Mouse (Mus musculus) cerebellum, postnatal 4 days (tissue): ENCODE measurements around the gene Usp46.
"Not testable (repeated sequence)": the region's sequence is repeated elsewhere in the genome, so short reads cannot be mapped to it uniquely, and the experiment has no call there.

Source experiments
- DNase-seq, 2 experiments: peaks; one replicate each; pipeline ENCODE4 v3.0.0; 2022; ENCODE audit warnings: low spot score in 2 of 2, mixed read lengths in 1 of 2

The Usp46 gene

DNA sequence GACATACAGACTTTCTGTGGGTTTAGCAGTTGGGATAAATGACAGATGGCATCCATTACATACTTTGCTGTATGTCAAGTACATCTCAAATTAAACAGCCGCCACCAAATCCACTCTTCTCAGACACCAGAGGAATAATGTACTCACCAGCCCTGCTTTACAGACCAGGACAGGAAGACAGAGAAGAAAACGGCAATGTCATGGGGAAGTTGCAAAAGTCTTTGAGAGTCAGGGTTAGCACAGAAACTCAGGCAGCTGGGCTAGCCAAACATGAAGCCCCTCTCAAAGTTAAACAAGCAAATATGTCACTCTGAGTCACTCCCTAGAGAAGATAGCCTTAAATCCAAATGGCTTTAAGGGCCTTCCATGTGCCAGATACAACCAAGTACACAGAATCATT, 40.0 kb downstream of the Usp46 start:
- DNase-seq: no peak

DNA sequence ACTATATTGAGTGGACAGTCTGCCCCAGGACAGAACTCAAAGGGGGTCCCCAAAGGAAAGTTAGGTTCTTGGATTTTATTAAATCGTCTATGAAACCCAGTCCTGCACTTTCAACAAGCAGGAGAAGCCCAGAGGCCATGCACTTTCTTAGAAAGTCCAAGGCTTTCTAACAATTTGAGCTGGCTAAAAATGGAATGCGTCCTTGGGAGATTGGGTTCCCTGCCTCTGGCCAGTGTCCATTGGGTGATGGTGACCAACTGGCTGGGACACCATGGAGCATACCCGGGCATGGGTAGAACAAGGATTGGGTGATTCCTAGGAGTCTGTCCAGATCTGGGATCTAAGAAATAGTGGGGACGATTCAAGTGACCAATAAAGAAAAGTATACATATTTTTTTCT, 47.7 kb downstream of the Usp46 start:
- no peak for DNase-seq

DNA sequence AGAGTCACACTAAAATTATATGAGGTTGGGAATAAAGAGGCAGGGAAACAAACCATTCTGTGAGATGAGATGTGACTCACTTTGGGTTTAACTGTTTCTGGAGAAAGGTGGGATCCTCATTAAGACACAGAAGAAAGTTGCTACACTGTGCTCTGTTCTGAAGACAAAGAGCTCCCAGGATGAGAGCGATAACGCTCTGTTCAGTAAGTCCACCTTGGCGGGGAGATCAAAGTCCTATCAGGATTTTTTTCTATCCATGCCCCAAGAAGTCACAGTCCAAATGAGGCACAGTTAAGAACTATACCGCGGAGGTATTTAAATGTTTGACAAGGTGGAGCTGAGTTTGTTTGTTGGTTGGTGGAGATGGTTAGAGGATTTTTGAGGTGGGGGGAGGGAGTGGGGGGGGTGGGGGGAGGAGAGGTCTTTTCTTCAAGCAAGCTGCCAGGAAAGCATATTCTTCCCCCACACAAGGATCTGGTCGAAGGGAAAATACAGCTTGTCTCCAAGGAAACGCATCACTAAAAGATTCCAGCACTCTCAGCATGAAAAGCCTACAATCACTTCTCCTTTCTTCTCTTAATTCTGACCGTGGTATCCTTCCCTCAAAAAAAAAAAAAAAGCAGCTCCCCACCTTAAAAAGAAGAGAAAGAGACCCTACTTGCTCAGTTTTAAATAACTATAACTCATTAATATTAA, 49.2 kb downstream of the Usp46 start:
- no peak for DNase-seq

DNA sequence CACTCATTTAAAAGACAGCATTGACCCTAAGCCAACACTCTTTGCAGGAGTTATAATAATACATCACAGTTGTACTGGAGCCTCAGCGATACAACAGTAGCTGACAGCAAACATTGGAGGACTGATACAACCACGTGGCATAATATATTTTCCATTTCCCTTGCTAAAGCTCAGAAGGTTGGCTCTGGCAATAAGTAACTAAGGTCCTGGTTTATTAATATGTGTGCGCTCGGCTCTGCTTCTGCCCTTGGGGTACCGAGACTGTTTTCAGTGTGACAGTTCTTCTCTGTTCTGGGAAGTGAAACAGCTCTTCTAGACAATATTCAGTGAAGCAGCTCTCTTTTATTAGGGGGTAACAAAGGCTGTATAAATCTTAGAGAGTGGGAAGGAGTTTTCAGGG, 50.7 kb downstream of the Usp46 start:
- no peak for DNase-seq

DNA sequence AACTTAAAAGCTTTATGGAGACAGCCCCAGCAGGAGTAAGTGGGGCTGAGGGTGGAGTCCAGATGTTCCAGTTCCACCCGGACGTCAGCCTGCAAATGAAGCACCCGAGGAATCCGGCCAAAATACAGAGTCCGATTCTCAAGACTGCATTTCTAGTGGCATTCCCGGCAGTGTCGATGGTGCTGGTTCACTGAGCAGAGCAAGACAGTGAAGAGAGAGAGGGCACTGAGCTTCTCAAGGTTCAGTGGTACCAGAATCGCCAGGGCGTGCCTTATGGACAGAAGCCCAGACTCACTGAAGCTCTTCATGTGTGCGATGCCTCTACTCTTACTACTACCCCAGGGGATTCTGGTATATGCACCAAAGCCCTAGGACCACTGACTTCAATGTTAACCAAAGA, 56.6 kb downstream of the Usp46 start:
- no peak for DNase-seq

DNA sequence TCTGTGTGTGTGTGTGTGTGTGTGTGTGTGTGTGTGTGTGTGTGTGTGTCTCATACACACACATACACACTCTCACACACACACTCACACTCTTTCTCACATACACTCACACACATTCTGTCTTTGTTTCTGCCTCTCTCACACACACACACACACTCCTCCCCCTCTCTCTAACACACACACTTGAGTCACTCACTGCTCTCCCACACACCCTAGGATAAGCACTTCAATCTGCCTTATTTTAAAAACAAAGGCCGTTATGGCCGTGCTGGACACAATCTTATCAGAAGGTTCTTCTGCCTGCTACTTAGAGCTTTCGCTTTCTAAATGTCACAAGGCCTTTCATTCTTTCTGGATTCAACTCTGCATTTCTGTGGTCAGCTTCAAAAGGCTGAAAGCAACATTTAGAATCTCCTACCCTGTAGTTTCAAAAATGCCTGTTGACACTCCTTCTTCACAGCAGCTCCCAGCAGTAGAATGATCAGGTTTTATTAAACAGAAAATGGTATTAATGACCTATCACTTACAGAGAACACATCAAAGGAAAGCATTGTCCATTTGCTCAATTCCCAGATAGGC, 60.6 kb downstream of the Usp46 start:
- no peak for DNase-seq

DNA sequence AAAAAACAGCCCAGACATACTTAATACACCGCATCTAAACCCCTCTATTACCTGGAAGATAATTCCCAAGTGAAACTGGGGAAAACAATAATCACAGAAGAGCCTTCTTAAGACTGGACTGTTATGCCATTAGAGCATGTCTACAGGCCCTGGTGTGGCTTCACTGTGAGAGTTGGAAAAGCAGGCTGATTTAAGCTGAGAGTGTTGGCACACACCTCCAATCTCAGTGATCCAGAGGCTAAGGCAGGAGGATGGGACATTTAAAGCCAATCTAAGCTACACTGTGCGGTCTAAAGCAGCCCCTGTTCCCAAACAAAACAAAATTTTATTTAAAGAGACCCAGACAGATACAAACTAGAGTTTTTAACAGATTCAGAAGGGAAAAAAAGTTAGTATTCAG, 62.3 kb downstream of the Usp46 start:
- DNase-seq: no peak

DNA sequence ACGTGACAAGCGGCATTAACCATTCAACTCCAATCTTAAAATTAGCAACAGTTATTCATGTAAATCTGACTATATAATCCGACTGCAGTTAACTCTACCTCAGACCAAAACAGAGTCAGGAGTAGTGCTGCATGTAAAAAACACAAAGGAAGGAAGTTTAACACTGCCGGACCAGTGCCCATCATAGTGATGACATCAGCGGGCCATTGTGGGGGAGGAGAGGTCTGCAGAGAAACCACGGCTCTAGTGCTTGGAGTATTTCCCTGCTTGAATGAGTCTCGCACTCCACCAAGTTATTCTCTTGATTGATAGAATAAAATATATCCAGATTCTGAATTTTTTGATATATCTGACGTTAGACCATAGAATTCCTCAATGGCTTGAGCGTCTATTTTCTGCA, 66.5 kb downstream of the Usp46 start:
- DNase-seq: no peak

DNA sequence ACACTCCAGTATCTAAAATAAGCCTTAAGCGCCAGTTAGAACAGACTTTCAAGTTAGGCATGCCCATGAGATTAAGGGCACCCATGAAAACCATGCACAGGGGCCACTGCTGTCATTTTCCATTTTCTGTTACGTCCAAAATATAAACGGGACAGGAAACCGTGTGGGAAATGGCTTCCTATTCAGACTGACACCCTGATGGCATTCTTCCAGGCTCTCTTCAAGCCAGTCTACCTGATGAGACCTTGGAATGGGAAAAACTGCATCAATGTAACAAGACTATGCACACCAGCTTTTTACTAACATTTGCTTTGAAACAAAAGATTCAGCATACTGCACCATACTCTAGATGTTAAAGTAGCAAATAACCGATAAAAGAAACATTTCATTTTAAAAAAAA, 69.3 kb downstream of the Usp46 start:
- DNase-seq: no peak

DNA sequence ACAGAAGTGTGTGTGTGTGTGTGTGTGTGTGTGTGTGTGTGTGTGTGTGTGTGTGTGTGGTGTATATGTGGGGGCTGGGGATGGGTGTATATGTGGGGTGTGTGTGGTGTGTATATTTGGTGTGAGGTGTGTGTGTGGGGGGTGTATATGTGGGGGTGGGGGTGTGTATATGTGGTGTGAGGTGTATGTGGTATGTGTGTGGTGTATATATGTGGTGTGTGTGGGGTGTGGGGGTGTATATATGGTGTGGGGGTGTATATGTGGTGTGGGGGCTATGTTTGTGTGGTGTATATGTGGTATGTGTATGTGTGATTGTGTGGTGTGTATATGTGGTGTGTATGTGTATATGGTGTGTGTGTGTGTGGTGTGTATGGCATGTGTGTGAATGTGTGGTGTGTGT, 73.4 kb downstream of the Usp46 start:
- no peak for DNase-seq

DNA sequence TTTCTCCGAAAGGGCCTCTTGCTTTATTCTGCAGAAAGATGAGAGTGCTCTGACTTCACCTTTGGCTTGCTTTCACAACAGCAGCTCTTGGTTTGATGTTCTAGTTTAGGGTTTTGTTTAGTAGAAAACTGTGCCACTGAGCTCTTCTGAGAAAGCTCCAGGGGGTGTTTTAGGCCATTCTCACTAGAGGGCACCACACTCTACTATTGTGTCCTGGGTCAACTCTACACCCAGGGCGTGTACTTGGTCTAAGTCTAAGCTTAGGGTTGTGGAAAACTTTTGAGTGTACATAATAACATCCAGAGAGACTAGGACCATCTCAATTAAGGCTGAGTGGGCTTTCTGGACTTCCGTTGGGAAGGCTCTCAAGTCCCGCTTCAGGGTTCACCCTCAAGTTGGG, 74.7 kb downstream of the Usp46 start:
- DNase-seq: no peak

DNA sequence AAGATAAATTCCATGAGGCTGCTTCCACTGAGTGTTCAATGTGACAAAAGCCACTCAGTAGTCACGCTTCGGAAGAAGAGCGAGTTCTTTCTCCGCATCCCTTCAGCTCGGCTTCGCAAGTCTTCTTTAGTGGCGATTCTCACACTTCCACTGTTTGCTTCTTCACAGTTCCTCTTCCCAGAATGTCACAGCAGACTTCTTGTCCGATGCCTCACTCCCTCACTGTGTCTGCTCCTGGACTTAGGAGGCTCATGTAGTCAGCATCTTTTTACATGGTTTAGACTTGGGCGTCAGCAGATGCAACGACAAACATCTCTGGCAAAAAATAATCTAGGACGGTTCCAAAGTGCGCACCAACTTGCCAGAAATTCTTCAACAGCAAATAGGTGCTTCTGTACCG, 75.9 kb downstream of the Usp46 start:
- no peak for DNase-seq

DNA sequence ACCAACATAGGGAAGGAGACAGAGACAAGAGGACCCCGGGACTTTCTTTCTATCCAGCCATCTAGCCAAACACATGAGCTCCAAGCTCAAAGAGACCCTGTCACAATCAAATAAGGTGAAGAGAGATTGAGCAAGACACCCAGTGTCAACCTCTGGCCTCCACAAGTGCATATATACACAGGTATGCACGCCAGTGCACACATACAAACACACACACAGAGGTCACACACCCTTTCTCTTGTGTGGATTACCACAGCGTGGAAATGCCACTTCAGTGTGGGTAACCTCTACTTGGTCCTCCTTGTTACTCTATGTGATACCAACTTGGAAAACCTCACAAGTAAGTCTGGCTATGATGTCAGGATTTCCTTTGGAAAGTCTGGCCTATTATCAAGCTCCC, 78.7 kb downstream of the Usp46 start:
- DNase-seq: no peak

DNA sequence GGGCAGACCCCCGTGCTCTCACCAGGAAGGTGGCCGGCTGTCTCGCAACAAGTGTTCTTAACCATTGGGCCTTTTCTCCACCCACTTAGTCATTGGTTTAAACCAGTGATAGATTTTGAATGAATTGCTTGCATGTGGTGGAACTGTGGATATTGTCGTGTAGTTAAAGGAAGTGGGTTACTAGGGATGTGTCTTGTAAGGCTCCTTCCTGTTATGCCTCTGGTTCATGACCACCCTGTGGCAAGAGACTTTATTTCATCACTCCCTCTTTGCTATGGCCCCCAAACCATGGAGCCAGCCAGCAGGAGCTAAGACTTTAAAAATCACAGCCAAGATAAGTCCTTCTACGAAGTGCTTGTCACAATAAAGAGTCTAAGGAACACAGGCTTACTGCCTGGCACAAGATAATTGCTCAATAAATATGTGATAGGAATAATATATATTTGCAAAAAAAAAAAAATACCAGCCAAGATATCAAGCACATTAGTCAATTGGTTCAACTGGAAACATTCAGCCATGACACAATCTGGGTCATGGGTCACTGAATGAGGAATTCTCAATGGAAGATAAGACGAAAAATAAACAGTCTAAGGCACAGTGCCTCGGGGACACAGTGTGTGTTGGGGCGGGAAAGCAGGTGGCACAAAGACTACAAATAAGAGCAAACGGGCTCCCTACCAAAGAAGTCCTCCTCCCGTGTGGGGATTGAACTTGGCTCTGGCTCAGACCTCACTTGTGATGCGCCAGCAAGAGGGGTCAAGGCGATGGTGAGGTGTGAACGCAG, 80.3 kb downstream of the Usp46 start:
- no peak for DNase-seq

DNA sequence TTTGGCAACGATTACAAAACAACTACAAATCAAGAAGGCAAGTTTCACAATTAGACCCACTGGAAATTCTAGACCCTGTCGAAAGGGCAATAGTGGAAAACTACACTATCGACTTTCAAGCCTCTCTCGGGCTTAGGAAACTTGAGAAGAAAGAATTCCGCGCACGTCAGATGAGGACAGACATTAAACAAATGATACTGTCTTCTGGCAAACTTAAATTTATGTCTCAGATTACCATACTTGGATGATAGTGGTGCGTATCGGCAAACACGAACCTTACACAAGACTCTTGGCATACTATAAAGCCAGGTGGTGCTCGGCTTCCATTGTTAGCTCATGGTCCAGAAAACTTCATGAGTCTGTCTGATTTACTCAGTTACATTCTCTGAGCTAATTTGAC, 90.8 kb downstream of the Usp46 start:
- no peak for DNase-seq

DNA sequence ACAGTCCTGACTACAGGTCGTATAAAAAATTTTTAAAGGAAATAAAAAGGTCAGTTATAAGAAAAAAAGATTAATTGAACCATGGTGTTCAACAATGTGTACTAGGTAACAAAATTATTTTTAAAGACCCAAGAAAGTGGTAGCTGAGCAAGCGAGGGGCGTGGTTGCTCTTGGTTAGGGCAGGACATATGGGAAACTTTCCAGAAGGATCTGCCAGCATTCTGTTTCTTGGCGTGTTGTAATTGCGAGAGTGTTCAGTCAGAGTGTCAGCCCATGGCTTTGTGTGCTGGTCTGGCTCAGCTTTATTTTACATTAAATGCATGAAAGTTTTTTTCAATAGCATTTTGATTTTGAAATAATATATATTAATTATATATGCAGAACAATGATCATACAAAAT, 96.5 kb downstream of the Usp46 start:
- no peak for DNase-seq

DNA sequence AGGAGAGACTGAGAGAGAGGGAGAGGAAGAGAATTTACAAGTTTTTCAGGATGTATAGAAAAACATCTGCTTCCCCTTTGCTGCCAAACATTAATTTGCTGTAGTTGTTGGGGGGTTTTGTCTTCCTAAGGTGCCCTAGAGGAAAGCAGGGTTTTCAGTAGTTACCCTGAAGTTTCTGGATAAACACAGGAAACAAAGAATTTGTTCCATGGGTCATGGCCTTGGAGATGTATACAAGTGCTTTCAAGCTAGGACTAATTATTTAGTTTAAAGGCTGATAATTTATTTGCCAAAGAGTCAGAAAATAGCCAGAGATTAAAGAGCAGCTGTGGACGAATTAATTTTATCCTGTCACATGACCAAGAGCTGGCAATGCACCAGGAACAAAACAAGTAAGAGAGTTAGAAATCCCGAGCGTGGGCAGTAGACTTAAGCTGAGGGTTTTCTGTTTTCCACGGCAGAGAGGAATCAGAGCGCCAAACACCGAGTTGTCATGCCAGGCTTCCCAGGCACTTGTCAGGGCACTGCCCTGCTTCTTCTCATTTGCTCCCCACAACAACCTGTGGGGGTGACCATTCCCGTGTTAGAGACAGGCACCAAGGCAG, 98.1 kb downstream of the Usp46 start:
- no peak for DNase-seq

DNA sequence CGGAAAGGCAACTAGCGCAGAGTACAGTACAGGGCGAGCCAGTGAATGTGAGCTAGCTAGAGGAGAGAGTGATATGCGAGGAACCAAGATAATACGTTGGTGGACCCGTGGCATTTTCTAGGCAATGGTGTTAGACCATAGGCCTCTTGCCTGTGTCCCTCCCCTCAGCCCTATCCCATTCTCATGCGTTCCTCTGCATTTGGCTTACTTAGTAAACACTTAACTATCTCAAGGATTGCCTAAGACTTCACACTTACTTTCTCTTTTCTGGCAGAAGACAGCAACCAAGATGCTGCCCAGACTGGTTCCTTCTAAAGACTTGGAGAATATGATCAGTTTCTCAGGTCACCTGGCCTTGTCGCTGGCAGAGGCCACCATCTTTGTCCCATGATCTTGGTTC, 98.9 kb downstream of the Usp46 start:
- DNase-seq: no peak

DNA sequence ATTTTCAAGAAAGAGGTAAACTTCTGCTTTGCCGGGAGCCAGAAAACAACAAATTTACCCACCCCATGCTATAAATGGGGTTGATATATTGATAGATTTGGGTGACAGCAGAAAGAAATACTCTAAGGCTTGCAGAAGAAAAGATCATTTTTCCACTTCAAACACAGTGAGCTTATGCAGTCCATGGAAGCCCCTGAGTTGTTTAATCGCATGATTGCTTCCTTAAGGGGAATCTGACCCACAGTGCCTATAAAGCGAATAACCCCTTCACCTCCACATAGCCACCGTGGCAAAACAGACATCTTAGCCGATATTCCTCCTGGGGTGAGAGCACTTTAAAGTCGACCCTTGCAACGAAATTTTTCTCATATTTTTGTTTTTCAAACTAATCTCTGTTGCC, 108.5 kb downstream of the Usp46 start:
- DNase-seq: no peak

DNA sequence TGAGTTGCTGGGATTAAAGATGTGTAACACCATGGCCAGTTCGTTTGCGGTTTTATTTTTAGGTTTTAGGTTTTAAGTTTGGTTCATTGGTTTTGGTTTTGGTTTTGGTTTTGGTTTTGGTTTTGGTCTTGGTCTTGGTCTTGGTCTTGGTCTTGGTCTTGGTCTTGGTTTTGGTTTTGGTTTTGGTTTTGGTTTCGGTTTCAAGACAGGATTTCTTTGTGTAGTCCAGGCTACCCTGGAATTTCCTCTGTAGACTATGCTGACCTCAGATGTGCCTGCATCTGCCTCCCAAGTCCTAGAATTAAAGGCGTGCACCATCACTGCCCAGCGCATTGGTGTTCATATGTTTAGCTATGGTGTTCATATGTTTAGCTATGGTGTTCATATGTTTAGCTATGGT, 109.6 kb downstream of the Usp46 start:
- DNase-seq: not testable (repeated sequence)

DNA sequence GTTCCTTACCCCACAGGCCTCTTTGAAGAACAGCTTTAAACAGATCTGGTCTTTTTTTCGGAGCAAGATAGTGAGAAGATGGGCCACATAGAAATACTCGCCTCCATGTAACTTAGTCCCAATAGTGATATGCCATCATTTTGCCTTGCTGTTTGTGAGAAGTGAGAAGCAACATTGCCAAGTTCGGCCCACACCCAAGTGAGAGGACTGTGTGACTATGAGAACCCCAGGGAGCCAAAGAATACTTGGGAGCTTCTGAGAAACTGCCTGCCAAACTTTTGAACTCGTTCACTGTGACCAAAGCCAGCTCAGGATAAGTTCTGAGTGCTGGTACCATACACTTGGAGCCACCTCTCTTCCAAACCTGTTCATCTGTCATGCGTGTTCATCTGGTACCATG, 110.1 kb downstream of the Usp46 start:
- DNase-seq: no peak

DNA sequence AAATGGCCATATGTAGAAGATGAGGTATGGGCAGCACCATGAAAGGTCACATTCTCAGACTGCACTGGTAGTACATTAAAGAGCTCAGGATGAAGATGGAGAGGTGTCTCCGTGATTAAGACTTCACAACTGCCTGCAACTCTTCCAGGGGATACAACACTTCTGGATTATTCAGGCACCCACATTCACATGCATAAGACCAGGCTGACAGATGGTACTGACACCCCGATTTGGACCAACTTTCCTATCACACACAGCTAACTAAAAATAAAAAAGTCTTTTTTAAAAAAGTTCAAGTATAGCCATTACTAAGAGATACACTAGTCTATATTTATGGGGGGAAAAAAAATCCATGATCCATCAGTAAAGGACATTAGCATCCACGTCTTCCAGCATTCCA, 112.5 kb downstream of the Usp46 start:
- no peak for DNase-seq

DNA sequence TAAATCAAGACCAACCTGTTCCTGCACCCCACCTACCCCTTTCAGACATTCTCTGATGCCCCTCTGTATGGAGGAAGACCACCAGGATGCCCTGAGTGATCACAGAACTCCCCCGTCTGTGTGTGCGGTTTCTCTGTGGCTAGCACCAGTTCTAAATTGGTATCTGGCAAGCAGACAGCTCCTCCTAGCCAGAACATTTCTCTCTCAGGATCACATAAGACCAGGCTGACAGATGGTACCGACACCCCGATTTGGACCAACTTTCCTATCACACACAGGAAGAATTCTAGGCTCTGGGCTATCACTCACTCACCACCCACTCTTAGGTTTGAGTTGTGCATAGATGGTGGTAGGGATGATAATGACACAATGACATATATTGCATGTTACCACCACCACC, 113.2 kb downstream of the Usp46 start:
- no peak for DNase-seq
